Mouse (Mus musculus): ENCODE data around the gene Dynlt1f. TPM values are rescaled to one million over a fixed set of nuclear protein-coding genes. Genes with fewer than 3 reads are reported as not detected.
"Not testable (repeated sequence)": the region's sequence is repeated elsewhere in the genome, so short reads cannot be mapped to it uniquely, and the experiment has no call there.

Gene Dynlt1f
- total RNA-seq (2014; fragmentation: Nextera tagmentation) (44.3 and 45.3 TPM in 2 replicates), total RNA-seq (2017) (98.6 and 124 TPM in 2 replicates), polyA plus RNA-seq (2012) (4.2 and 5.7 TPM in 2 replicates)

DNA sequence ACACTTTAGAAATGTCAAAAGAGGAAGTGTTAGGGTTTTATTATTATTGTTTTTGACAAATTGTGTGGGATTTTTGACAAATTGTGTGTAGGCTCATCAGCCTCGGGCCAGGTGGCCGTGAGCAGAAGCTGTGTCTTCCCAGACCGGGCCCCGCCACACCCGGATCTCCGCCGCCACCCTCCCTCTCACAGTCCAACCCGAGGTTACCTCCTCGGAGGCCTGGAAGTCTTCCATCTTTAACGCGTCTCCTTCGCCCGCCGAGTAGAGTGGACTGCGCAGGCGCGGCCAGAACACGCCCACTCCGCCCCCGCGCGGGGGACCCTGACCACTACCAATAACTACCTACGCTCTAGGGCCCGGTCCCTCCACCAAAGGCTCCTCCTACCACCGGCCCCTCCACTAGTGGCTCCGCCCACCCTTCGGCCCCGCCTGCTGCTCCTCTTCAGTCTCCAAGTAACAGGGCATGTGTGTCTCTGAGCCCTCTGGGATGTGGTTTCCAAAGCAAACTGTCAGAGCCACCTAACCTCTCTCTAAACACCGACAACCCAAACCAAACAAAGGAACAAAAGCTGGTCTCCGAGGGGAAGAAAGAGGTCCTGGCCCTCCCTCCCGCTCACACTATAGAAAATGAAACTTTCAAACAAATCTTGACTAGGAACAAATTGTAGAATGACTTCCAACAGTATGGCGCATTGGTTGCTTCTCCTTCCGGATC, at the start of gene Dynlt1f:
Gene Dynlt1f, minus strand, starts transcription at position 334 of the 715 bp plus-strand sequence.
- H3K9me3 ChIP-seq (replicated peaks); H3K36me3 ChIP-seq (replicated peaks); H3K4me1 ChIP-seq (ENCODE audit: insufficient read depth, low read depth, low read length); H3K27me3 ChIP-seq (ENCODE audit: insufficient read depth, low read length); DNase-seq (ENCODE audit: low spot score): not testable (repeated sequence)
- peak; percentile 100 for ATAC-seq (ENCODE audit: extremely low read depth, insufficient number of reproducible peaks, low FRiP score, poor library complexity, severe bottlenecking)
- peak within 1 kb of the TSS; percentile 73 for H3K4me3 ChIP-seq (ENCODE audit: low read depth, low read length)

DNA sequence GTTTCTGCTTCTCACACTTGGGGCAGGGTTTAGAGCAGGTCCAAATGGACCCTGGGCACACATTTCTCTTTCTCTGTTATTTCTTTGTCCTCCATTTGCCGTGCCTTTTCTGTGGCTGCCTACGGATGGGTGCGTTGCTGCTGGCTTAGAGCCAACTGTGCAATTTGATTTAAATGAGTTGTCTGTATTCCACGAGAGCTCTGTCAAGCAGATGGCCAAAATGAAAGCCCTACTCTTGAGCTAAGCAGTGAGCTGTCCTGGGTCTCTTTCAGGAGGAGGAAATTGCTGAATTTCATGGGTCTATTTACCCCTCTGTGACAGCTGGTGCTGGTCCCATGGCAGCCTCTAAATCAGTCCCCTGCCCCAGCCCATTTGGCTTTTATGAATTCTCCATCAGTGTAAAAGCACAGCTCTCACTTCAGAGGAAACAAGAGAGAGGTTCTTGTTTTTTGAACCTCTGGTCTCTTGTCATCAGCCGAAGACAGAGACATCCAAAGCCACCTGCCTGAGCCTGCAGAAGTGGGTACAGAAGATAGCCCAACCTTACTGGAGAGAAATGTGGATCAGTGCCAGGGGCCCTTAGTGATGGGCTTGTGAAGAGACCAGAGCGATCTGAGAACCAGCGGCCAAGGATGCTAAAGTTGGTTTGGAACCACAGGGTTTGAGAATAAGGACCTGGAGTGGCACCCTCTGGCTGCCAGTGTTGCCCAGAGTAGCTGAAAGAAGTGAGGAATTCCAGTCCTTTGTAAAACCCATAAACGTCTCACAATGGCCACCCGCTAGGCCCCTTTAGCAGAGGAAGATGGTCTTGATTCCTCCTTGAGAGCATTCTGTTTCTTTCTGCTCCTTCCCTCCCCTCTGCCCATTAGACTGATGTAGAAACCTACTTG, 47.9 kb upstream of the Dynlt1f start:
- ATAC-seq (ENCODE audit: extremely low read depth, insufficient number of reproducible peaks, low FRiP score, poor library complexity, severe bottlenecking); H3K36me3 ChIP-seq (replicated peaks); H3K27me3 ChIP-seq (ENCODE audit: insufficient read depth, low read length); H3K9me3 ChIP-seq (replicated peaks); H3K4me3 ChIP-seq (ENCODE audit: low read depth, low read length); DNase-seq (ENCODE audit: low spot score); H3K4me1 ChIP-seq (ENCODE audit: insufficient read depth, low read depth, low read length): not testable (repeated sequence)

DNA sequence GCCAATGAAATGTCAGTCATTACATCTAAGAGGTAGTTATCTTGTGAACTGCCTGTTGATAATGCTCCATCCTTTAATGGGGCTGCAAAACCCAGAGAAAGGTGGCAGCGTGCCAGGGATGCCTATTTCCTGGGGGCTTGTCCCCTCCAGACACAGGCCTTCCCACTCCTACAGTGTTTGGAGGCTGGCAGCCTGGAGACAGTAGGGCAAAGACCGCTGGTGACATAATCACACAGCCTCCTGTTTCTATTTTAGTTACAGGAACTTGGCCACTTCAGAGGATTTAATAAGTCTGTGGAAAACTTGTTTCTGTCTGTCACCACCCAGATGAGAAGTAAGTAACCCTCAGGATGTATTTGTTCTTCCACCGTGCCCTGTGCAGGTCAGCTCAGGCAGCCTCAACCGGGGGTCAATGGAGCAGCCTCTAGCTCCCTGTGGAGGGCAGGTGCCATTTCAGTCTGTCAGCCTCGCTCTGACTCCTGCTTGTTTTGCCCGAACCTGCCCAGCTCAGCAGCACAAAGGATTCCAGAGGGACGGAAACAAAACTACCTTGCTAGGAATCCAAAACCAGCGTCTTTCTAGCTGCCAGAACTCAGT, 47.0 kb upstream of the Dynlt1f start:
- H3K36me3 ChIP-seq (replicated peaks); DNase-seq (ENCODE audit: low spot score); H3K4me1 ChIP-seq (ENCODE audit: insufficient read depth, low read depth, low read length); H3K27me3 ChIP-seq (ENCODE audit: insufficient read depth, low read length); H3K9me3 ChIP-seq (replicated peaks); ATAC-seq (ENCODE audit: extremely low read depth, insufficient number of reproducible peaks, low FRiP score, poor library complexity, severe bottlenecking); H3K4me3 ChIP-seq (ENCODE audit: low read depth, low read length): not testable (repeated sequence)

DNA sequence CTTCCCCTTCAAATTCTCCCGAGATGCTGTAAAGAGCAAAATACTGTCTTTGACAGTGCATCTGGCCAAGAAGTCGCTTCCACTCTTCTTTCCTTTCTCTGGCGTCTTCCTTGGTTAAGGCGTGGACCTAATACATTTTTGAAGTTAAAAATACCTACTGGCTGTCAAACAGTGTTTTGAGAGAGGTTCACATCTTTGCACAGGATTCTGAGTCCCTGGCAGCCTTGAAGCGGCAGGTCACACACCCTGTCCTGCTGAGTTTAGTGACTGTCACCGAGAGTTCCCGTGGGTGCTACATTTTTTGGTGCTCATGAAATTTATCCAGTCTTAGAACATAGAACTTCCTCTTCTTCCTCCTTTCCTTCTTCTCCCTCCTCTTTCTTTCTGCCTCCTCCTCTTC, 44.4 kb upstream of the Dynlt1f start:
- H3K4me1 ChIP-seq (ENCODE audit: insufficient read depth, low read depth, low read length); DNase-seq (ENCODE audit: low spot score); H3K27me3 ChIP-seq (ENCODE audit: insufficient read depth, low read length); ATAC-seq (ENCODE audit: extremely low read depth, insufficient number of reproducible peaks, low FRiP score, poor library complexity, severe bottlenecking); H3K9me3 ChIP-seq (replicated peaks); H3K4me3 ChIP-seq (ENCODE audit: low read depth, low read length); H3K36me3 ChIP-seq (replicated peaks): not testable (repeated sequence)

DNA sequence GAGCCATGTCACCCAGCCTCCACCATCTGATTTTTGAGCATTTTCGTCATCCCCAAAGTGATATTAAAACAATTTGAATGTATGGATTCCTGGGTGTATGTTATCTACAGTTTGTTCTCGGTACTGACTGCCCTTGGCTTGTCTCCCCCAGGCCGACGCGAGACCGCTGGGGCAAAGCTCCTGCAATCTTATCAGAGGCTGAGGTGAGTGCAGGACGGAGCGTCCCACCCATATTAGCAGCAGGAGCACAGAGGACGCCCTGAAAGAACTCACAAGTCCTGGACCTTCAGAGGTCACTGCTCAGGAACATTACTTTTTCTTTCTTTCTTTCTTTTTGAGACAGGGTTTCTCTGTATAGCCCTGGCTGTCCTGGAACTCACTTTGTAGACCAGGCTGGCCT, 43.8 kb upstream of the Dynlt1f start:
- not testable (repeated sequence) for ATAC-seq (ENCODE audit: extremely low read depth, insufficient number of reproducible peaks, low FRiP score, poor library complexity, severe bottlenecking); H3K4me1 ChIP-seq (ENCODE audit: insufficient read depth, low read depth, low read length); H3K27me3 ChIP-seq (ENCODE audit: insufficient read depth, low read length); H3K36me3 ChIP-seq (replicated peaks); H3K4me3 ChIP-seq (ENCODE audit: low read depth, low read length); DNase-seq (ENCODE audit: low spot score); H3K9me3 ChIP-seq (replicated peaks)

DNA sequence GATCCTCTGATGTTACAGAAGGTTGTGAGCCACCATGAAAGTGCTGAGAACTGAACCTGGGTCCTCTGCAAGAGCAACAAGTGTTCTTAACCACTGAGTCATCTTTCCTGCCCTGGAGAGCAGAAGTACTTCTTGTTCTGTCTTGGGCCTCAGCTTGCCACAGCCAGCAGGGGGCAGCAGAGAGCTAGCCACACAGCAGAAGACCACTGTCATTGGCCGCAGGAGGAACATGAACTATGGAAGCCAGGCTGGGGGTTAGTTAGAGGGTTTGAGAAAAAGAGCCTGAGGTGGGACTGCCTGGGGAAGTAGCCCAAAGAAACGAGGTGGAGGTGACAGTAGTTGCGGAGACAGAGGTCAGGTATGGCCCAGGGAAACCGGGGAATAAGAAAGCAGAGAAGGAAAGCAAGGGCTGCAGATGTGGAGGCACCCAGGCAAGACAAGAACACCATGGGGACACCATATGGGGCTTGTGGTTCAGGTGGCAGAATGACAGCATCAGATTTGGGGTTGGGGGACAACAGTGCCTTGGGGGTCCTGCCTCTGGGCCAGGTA, 41.6 kb upstream of the Dynlt1f start:
- H3K27me3 ChIP-seq (ENCODE audit: insufficient read depth, low read length); H3K4me3 ChIP-seq (ENCODE audit: low read depth, low read length); H3K4me1 ChIP-seq (ENCODE audit: insufficient read depth, low read depth, low read length); H3K36me3 ChIP-seq (replicated peaks); DNase-seq (ENCODE audit: low spot score); H3K9me3 ChIP-seq (replicated peaks): not testable (repeated sequence)
- ATAC-seq (ENCODE audit: extremely low read depth, insufficient number of reproducible peaks, low FRiP score, poor library complexity, severe bottlenecking) = peak; percentile 78
- 0 out of 2 replicates have a peak, but pooled peaks have one; percentile 13 for TF ChIP-seq CTCF (IDR thresholded peaks at IDR 0.05; ENCODE audit: low read depth, low read length)

DNA sequence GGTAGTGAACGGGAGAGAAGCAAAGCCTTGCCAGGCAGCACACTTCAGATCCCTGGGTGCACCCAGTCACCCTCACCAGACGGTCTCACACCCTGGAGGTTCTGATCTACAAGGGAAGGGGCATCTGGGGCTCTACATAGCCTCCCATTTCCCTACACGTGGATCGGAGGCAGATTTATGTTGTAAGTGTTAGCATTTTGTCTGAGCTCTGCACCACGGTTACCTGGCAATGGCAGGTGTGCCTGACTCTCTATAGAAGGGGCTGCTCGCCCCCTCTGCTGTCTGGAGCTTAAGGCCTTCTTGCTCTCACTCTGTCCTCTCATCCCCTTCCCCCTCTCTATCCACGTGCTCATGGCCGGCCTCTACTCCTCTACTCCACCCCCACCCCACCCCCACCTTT, 40.8 kb upstream of the Dynlt1f start:
- not testable (repeated sequence) for H3K27me3 ChIP-seq (ENCODE audit: insufficient read depth, low read length); H3K36me3 ChIP-seq (replicated peaks); ATAC-seq (ENCODE audit: extremely low read depth, insufficient number of reproducible peaks, low FRiP score, poor library complexity, severe bottlenecking); H3K4me1 ChIP-seq (ENCODE audit: insufficient read depth, low read depth, low read length); DNase-seq (ENCODE audit: low spot score); H3K9me3 ChIP-seq (replicated peaks); H3K4me3 ChIP-seq (ENCODE audit: low read depth, low read length)

DNA sequence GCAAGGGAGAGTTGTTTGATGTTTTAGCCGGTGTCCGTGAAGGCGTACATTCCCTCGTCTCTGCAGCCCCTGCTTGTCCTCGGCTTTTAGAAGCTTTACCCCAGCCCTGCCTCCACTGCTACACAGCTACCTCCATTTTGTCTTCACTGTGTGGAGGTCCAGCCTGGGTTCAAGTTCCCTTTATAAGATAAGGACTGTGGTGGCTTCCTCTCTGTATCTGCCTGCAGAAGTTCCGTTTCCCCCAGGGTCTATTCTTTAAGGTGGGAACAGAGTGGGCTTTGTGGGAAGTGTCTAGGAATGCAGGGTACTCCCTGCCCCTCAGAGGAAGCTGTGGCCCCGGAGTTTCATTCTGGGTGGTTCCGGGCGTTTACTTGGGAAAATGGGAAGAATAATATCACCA, 40.0 kb upstream of the Dynlt1f start:
- not testable (repeated sequence) for DNase-seq (ENCODE audit: low spot score); ATAC-seq (ENCODE audit: extremely low read depth, insufficient number of reproducible peaks, low FRiP score, poor library complexity, severe bottlenecking); H3K4me3 ChIP-seq (ENCODE audit: low read depth, low read length)

More for the DNA sequence above, 40.0 kb upstream of the Dynlt1f start:
- not testable (repeated sequence) for H3K9me3 ChIP-seq (replicated peaks); H3K27me3 ChIP-seq (ENCODE audit: insufficient read depth, low read length); H3K4me1 ChIP-seq (ENCODE audit: insufficient read depth, low read depth, low read length); H3K36me3 ChIP-seq (replicated peaks)

All from G1E (cell line).